Mouse (Mus musculus) heart, postnatal 0 days (tissue): ENCODE measurements around the gene Dchs1.

ENCODE experiments used
- CTCF ChIP-seq: IDR thresholded peaks from 2 replicates; pipeline ENCODE4 v1.5.1; 2016; ENCODE audit warnings: antibody characterized with exemption, control low read depth, low read depth
- EP300 ChIP-seq: IDR thresholded peaks from 2 replicates; pipeline ENCODE4 v1.6.1; 2016; ENCODE audit warnings: antibody characterized with exemption, low read depth

DNA sequence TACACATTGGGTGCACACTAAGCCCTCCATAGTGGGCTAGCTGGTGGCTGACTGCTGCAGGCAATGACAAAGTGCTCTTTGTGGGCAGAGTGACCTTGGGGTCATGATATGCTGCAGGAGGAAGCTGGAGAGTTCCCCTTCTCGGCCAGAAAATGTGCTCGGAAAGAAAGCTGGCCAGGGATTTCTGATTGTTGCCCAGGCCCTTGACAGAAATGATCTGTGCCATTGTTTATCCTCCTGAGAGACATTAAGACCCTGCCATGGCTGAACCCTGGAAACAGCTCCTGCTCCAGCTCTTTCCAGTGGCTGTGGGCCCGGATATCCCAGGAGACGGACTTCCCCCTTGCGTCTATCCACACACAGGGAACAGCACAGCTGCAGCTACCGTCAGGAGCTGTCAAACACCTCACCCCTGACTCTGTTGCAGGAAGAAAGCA is 19.7 kb downstream of the Dchs1 start:
- TF ChIP-seq CTCF (no peak), EP300 (no peak)
